Mouse (Mus musculus) limb, embryonic 14.5 days (tissue): Measurements from ENCODE around the gene Serpinb6c. TPM values are rescaled to one million over a fixed set of nuclear protein-coding genes. Genes with fewer than 3 reads are reported as not detected.
"Not testable (repeated sequence)": the region's sequence is repeated elsewhere in the genome, so short reads cannot be mapped to it uniquely, and the experiment has no call there.

Experiments
- ATAC-seq: fragments of 200-750 bp; cut with Nextera tagmentation; 2 replicates; pipeline ENCODE4 v1.8.0; 2017; ENCODE audit warnings: low read depth, moderate number of reproducible peaks, moderate TSS enrichment; ENCODE audit not compliant: low FRiP score
- DNase-seq: peaks from one replicate; pipeline ENCODE4 v3.0.0-alpha.2; 2015; ENCODE audit warnings: low spot score
- H3K27ac ChIP-seq: fragments of 300-500 bp; sonication (generic); replicated peaks from 2 replicates; pipeline ENCODE4 v1.5.1; 2014; ENCODE audit warnings: low read depth, mild to moderate bottlenecking, low read length, moderate library complexity, mixed read lengths
- H3K27me3 ChIP-seq: fragments of 300-500 bp; sonication (generic); 2 replicates; pipeline ENCODE4 v1.6.1; 2014; ENCODE audit warnings: low read length, mixed read lengths; ENCODE audit not compliant: control insufficient read depth, insufficient read depth
- H3K36me3 ChIP-seq: fragments of 300-500 bp; sonication (generic); 2 replicates; pipeline ENCODE4 v1.6.1; 2014; ENCODE audit warnings: mild to moderate bottlenecking, low read length, moderate library complexity, mixed read lengths; ENCODE audit not compliant: control insufficient read depth, insufficient read depth
- H3K4me1 ChIP-seq: fragments of 300-500 bp; sonication (generic); 2 replicates; pipeline ENCODE4 v1.6.1; 2014; ENCODE audit warnings: antibody characterized with exemption, low read length, mixed read lengths; ENCODE audit not compliant: control insufficient read depth, insufficient read depth
- H3K4me2 ChIP-seq: fragments of 300-500 bp; sonication (generic); replicated peaks from 2 replicates; pipeline ENCODE4 v1.6.1; 2014; ENCODE audit warnings: low read depth, mild to moderate bottlenecking, low read length, moderate library complexity; ENCODE audit not compliant: severe bottlenecking
- H3K4me3 ChIP-seq: fragments of 300-500 bp; sonication (generic); replicated peaks from 2 replicates; pipeline ENCODE4 v1.5.1; 2014; ENCODE audit warnings: low read length
- H3K9ac ChIP-seq: fragments of 300-500 bp; sonication (generic); 2 replicates; pipeline ENCODE4 v1.6.1; 2014; ENCODE audit warnings: mild to moderate bottlenecking, low read depth, low read length, moderate library complexity; ENCODE audit not compliant: severe bottlenecking
- H3K9me3 ChIP-seq: fragments of 300-500 bp; sonication (generic); 2 replicates; pipeline ENCODE4 v1.6.1; 2016; ENCODE audit warnings: low read length; ENCODE audit not compliant: control insufficient read depth
- POLR2A ChIP-seq: fragments of 200-500 bp; IDR thresholded peaks from 2 replicates; pipeline ENCODE4 v1.8.0; 2012; ENCODE audit warnings: inconsistent platforms, mild to moderate bottlenecking, moderate library complexity, borderline replicate concordance; ENCODE audit not compliant: insufficient read depth, insufficient read length; ENCODE audit errors: extremely low read depth
- WGBS: fragments of 180-500 bp; shearing (Covaris S2); extraction: QIAGEN DNeasy Blood & Tissue Kit; methylation state at CpG from one replicate; pipeline ENCODE4 v1.1.7; 2014; 5-methylcytosine and 5-hydroxymethylcytosine counted together
- polyA plus RNA-seq, 2 experiments: library from polyadenylated mRNA; depleted of rRNA in 1 of 2; stranded (reverse) in 1 of 2; unstranded in 1 of 2; fragments of >200 nt; fragmentation: Nextera tagmentation in 1 of 2; extraction: Ambion mirVana in 1 of 2; gene quantifications; 2 replicates each; pipeline versions ENCODE4 v1.2.1 to v1.2.3; 2012 to 2014

Gene Serpinb6c
- polyA plus RNA-seq, 2 experiments: 0.25 to 0.80 TPM

DNA sequence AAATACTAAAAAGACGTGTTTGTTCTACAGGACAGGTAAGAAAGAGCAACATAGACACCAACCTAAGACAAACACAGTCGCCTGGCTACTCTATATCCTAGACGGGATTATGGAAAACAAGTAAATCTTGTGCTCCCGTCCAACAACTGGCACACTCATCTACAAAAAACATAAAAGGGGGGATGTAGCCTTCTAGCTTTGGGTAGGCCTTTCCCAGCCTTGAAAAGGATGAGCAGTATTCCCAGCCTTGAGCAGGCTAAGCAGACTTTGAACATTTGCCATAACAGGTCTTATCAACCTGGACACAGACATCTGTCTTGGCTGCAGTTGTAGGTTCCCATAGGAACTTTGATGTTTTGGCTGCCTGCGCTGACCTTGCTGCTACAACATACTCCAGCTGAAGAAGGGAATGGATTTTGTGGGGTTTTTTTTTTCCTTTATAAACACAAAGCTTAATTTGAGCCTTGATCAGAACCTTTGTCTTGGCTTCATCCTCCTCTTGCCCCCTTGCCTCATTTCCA, 35.8 kb upstream of the Serpinb6c start:
- ATAC-seq (no peak), DNase-seq (no peak)
- H3K36me3 ChIP-seq: no peaks in the 10 kb centered on the region
- no peaks in the 10 kb centered on the region for H3K4me1 ChIP-seq
- no peaks in the 10 kb centered on the region for H3K9me3 ChIP-seq
- TF ChIP-seq POLR2A: no peak
- H3K4me2 ChIP-seq: no peak overlapping the region
- no peak overlapping the region for H3K27ac ChIP-seq
- no peaks in the 10 kb centered on the region for H3K27me3 ChIP-seq
- H3K9ac ChIP-seq: no peak overlapping the region
- WGBS: 84% methylated on average over 5 of the region's 5 CpGs
- H3K4me3 ChIP-seq: no peak overlapping the region

DNA sequence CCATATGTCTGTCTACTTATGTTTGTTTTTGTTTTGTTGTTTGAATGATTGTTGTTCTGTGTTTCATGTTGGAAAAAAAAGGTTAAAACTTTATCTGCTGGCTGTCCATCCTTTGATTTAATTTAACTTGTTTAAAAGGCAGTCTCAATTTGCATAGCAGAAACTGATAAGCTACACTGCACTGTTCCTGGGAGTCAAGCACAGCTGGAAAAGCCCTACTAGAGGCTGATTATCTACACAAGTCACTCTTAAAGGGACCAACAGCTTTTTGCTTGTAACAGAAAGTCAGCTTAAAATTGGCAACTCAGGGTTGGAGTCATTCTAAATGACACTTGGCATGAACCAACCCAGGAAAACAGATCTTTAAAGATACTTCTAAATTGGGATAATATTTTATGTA, 32.1 kb upstream of the Serpinb6c start:
- H3K9me3 ChIP-seq, H3K4me2 ChIP-seq, H3K9ac ChIP-seq, H3K36me3 ChIP-seq, ATAC-seq, H3K4me3 ChIP-seq, H3K4me1 ChIP-seq, H3K27ac ChIP-seq, H3K27me3 ChIP-seq, DNase-seq: not testable (repeated sequence)

DNA sequence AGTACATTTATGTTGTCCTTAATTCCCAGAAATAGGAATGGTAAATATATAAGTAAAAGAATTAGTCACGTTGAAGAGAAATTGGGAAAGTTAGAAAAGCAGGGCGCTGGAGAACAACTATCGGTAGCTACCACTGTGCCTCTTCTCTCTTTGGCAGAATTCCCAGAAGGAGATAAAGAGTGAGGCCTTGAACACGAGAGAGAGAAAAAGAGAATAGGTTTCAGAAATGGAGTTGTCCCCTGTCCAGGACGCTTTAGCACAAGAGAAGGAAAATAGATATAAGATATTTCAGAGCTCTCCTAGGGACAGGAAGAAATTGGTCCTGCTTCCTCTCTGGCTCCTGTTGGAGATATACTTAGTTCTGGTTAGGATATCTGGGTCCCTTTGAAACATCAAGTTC, 31.6 kb upstream of the Serpinb6c start:
- TF ChIP-seq POLR2A: no peak
- ATAC-seq: no peak
- Histone ChIP-seq H3K4me3 (no peak overlapping the region), H3K27me3 (no peaks in the 10 kb centered on the region), H3K4me2 (no peak overlapping the region), H3K4me1 (no peaks in the 10 kb centered on the region), H3K9ac (no peak overlapping the region), H3K9me3 (no peaks in the 10 kb centered on the region), H3K36me3 (no peaks in the 10 kb centered on the region), H3K27ac (no peak overlapping the region)
- WGBS: 80% methylated on average over 5 of the region's 5 CpGs
- DNase-seq: no peak

GRCm38 (mm10) chr13:33935465-33936181, 30.1 kb upstream of the Serpinb6c start:
- Histone ChIP-seq H3K27me3 (no peaks in the 10 kb centered on the region), H3K9ac (peak overlapping the region; percentile 86), H3K9me3 (no peaks in the 10 kb centered on the region), H3K4me3 (peak overlapping the region; percentile 70), H3K4me2 (peak overlapping the region; percentile 83), H3K27ac (no peak overlapping the region), H3K36me3 (0 out of 2 replicates have a peak, but pooled peaks cover 3% of the 10 kb centered on the region), H3K4me1 (no peaks in the 10 kb centered on the region)
- DNase-seq (peak; percentile 37), ATAC-seq (peak; percentile 81)
- no peak for TF ChIP-seq POLR2A
- under 1% methylated on average over 36 of the region's 44 CpGs for WGBS

DNA sequence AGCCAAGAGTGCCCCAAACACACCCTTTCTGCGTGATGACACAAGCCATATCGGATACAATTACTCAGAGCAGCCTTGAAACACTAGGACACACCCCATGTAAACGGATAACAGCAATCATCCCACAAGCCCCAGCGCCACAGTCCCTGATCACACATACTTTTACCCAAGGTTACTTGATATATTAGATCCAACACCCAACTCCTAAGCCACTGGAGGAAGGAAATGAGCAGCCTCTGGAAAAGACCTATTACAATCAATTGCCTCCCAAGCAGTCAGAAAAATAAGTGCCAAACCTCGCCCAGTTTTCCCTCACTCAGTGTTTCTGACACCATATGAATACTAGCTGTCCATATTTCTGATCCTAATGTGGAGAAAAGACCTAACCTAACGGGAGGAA, 29.2 kb upstream of the Serpinb6c start:
- Histone ChIP-seq H3K27me3 (no peaks in the 10 kb centered on the region), H3K4me3 (0 out of 2 replicates have a peak overlapping the region, but pooled peaks have one; percentile 70), H3K27ac (no peak overlapping the region), H3K9me3 (no peaks in the 10 kb centered on the region), H3K36me3 (peaks cover 12% of the 10 kb centered on the region), H3K4me2 (peak overlapping the region; percentile 83), H3K9ac (no peak overlapping the region), H3K4me1 (no peaks in the 10 kb centered on the region)
- WGBS: 64% methylated on average over 6 of the region's 6 CpGs
- no peak for TF ChIP-seq POLR2A
- no peak for ATAC-seq
- DNase-seq: no peak
